19 mouse cellular contexts compared by ENCODE assay signal in genomic region chr1:36062826-36063640, GRCm38 (mm10). TPM values are rescaled to one million over a fixed set of nuclear protein-coding genes. Genes with fewer than 3 reads are reported as not detected.
DNase-seq lines count a peak whose midpoint lies in the region; ATAC-seq lines count a peak whose summit lies in the region.
"Had no signal": no experiment of that assay in that cellular context is flagged by ENCODE, and none has a peak within 500 bp of the region (broad histone marks: within the 10 kb centered on the region; RNA-seq: fewer than 3 reads in every experiment).

No protein-coding gene starts in this region.

- 72% methylated on average over 9 of the region's 9 CpGs for WGBS in forebrain, embryonic 11.5 days
- WGBS in forebrain, embryonic 15.5 days: 72% methylated on average over 9 of the region's 9 CpGs
- WGBS in intestine, embryonic 14.5 days: 83% methylated on average over 9 of the region's 9 CpGs
- 84% methylated on average over 9 of the region's 9 CpGs for WGBS in intestine, embryonic 16.5 days
- 75% methylated on average over 9 of the region's 9 CpGs for WGBS in neural tube, embryonic 15.5 days

- peaks cover 34% of the 10 kb centered on the region for H3K4me1 ChIP-seq in forebrain, embryonic 11.5 days (replicated peaks; ENCODE audit: control insufficient read depth, insufficient read depth, low read length)
- peaks cover 28% of the 10 kb centered on the region for H3K4me1 ChIP-seq in forebrain, embryonic 15.5 days
- peaks cover 3% of the 10 kb centered on the region for H3K4me1 ChIP-seq in intestine, embryonic 14.5 days (replicated peaks; ENCODE audit: control insufficient read depth, insufficient read depth, low read length)
- peaks cover 19% of the 10 kb centered on the region for H3K4me1 ChIP-seq in intestine, embryonic 16.5 days (ENCODE audit: control insufficient read depth, insufficient read depth, low read length)
- peaks cover 31% of the 10 kb centered on the region for H3K4me1 ChIP-seq in neural tube, embryonic 15.5 days

- H3K9ac ChIP-seq in forebrain, embryonic 11.5 days (ENCODE audit: low read length): no peak overlapping the region
- H3K9ac ChIP-seq in forebrain, embryonic 15.5 days (replicated peaks): no peak overlapping the region
- no peak overlapping the region for H3K9ac ChIP-seq in intestine, embryonic 14.5 days (ENCODE audit: low read length)
- no peak overlapping the region for H3K9ac ChIP-seq in intestine, embryonic 16.5 days (ENCODE audit: low read depth, low read length)
- no peak overlapping the region for H3K9ac ChIP-seq in neural tube, embryonic 15.5 days (replicated peaks)
- H3K9ac ChIP-seq: embryonic facial prominence, embryonic 15.5 days; heart, embryonic 15.5 days; hindbrain, embryonic 12.5 days; liver, embryonic 14.5 days had no signal

- no peaks in the 10 kb centered on the region for H3K36me3 ChIP-seq in forebrain, embryonic 11.5 days (ENCODE audit: control insufficient read depth, insufficient read depth, low read length)
- no peaks in the 10 kb centered on the region for H3K36me3 ChIP-seq in forebrain, embryonic 15.5 days
- H3K36me3 ChIP-seq in intestine, embryonic 14.5 days (ENCODE audit: control insufficient read depth, insufficient read depth, low read length): no peaks in the 10 kb centered on the region
- no peaks in the 10 kb centered on the region for H3K36me3 ChIP-seq in intestine, embryonic 16.5 days (ENCODE audit: control insufficient read depth, insufficient read depth, low read length)
- no peaks in the 10 kb centered on the region for H3K36me3 ChIP-seq in neural tube, embryonic 15.5 days
- H3K36me3 ChIP-seq: embryonic facial prominence, embryonic 15.5 days; heart, embryonic 15.5 days; hindbrain, embryonic 12.5 days had no signal

- ATAC-seq in forebrain, embryonic 11.5 days (replicated peaks; ENCODE audit: low FRiP score): no peak
- ATAC-seq in forebrain, embryonic 15.5 days (replicated peaks): no peak
- no peak for ATAC-seq in intestine, embryonic 14.5 days (replicated peaks; ENCODE audit: low FRiP score, low TSS enrichment, low read depth)
- ATAC-seq in intestine, embryonic 16.5 days: no peak
- ATAC-seq in neural tube, embryonic 15.5 days (ENCODE audit: low FRiP score): no peak
- ATAC-seq: forebrain, embryonic 14.5 days had no signal

- H3K27ac ChIP-seq in forebrain, embryonic 11.5 days (ENCODE audit: low read depth, low read length): no peak overlapping the region
- H3K27ac ChIP-seq in forebrain, embryonic 15.5 days (replicated peaks): no peak overlapping the region
- no peak overlapping the region for H3K27ac ChIP-seq in intestine, embryonic 14.5 days (ENCODE audit: low read depth)
- H3K27ac ChIP-seq in intestine, embryonic 16.5 days (ENCODE audit: low read length): no peak overlapping the region
- H3K27ac ChIP-seq in neural tube, embryonic 15.5 days (replicated peaks): no peak overlapping the region
- H3K27ac ChIP-seq: embryonic facial prominence, embryonic 15.5 days; heart, embryonic 15.5 days; hindbrain, embryonic 12.5 days; liver, embryonic 14.5 days had no signal

- DNase-seq in forebrain, embryonic 11.5 days (ENCODE audit: low spot score): peak; percentile 37
- peak; percentile 45 for DNase-seq in intestine, embryonic 14.5 days (ENCODE audit: low spot score)
- DNase-seq in neural tube, embryonic 10.5 days (ENCODE audit: extremely low spot score, low spot score): peak; percentile 15
- DNase-seq in ZHBTc4 (ENCODE audit: low read depth, low spot score): peak; percentile 54
- no peak for DNase-seq in c-Kit-positive CD71-positive TER-119-positive erythroid progenitor cells, embryonic 14.5 days (ENCODE audit: low spot score)
- DNase-seq: cerebellum, adult 18-20 months; gastrocnemius, postnatal 10 days; layer of hippocampus, postnatal 36 days; lung, postnatal 14 days; midbrain, embryonic 14.5 days; right cerebral cortex, postnatal 4 days had no signal

- no peak overlapping the region for H3K4me2 ChIP-seq in forebrain, embryonic 11.5 days (ENCODE audit: low read depth, low read length, severe bottlenecking)
- H3K4me2 ChIP-seq in forebrain, embryonic 15.5 days (replicated peaks): no peak overlapping the region
- H3K4me2 ChIP-seq in intestine, embryonic 14.5 days (ENCODE audit: low read length): no peak overlapping the region
- H3K4me2 ChIP-seq in intestine, embryonic 16.5 days (ENCODE audit: low read depth, low read length): no peak overlapping the region
- H3K4me2 ChIP-seq in neural tube, embryonic 15.5 days: no peak overlapping the region
- H3K4me2 ChIP-seq: embryonic facial prominence, embryonic 15.5 days; heart, embryonic 15.5 days; hindbrain, embryonic 12.5 days had no signal

- no peaks in the 10 kb centered on the region for H3K9me3 ChIP-seq in forebrain, embryonic 11.5 days (ENCODE audit: control insufficient read depth, low read length)
- H3K9me3 ChIP-seq in forebrain, embryonic 15.5 days: no peaks in the 10 kb centered on the region
- H3K9me3 ChIP-seq in intestine, embryonic 14.5 days (ENCODE audit: control insufficient read depth, low read length): no peaks in the 10 kb centered on the region
- no peaks in the 10 kb centered on the region for H3K9me3 ChIP-seq in intestine, embryonic 16.5 days (ENCODE audit: control insufficient read depth, low read length)
- H3K9me3 ChIP-seq in neural tube, embryonic 15.5 days (replicated peaks): no peaks in the 10 kb centered on the region
- H3K9me3 ChIP-seq: embryonic facial prominence, embryonic 15.5 days; heart, embryonic 15.5 days; hindbrain, embryonic 12.5 days had no signal

- H3K4me3 ChIP-seq in forebrain, embryonic 11.5 days (ENCODE audit: low read depth, low read length): no peak overlapping the region
- no peak overlapping the region for H3K4me3 ChIP-seq in forebrain, embryonic 15.5 days
- H3K4me3 ChIP-seq in intestine, embryonic 14.5 days (ENCODE audit: low read depth, low read length): no peak overlapping the region
- H3K4me3 ChIP-seq in intestine, embryonic 16.5 days (ENCODE audit: low read length): no peak overlapping the region
- no peak overlapping the region for H3K4me3 ChIP-seq in neural tube, embryonic 15.5 days (replicated peaks)
- H3K4me3 ChIP-seq: embryonic facial prominence, embryonic 15.5 days; heart, embryonic 15.5 days; hindbrain, embryonic 12.5 days had no signal

- H3K27me3 ChIP-seq in forebrain, embryonic 11.5 days (ENCODE audit: control insufficient read depth, insufficient read depth, low read length): peaks cover 4% of the 10 kb centered on the region; the same call in 1 of the 2 replicates
- no peaks in the 10 kb centered on the region for H3K27me3 ChIP-seq in forebrain, embryonic 15.5 days
- no peaks in the 10 kb centered on the region for H3K27me3 ChIP-seq in intestine, embryonic 14.5 days (replicated peaks; ENCODE audit: control insufficient read depth, insufficient read depth, low read length)
- no peaks in the 10 kb centered on the region for H3K27me3 ChIP-seq in intestine, embryonic 16.5 days (replicated peaks; ENCODE audit: control insufficient read depth, insufficient read depth, low read length)
- H3K27me3 ChIP-seq in neural tube, embryonic 15.5 days (replicated peaks): no peaks in the 10 kb centered on the region
- H3K27me3 ChIP-seq: embryonic facial prominence, embryonic 15.5 days; heart, embryonic 15.5 days had no signal

RNA-seq across cellular contexts. Expression of gene Hs6st1, which starts 5.2 kb away (rescaled TPM):
- polyA plus RNA-seq in forebrain, embryonic 11.5 days (2014; fragmentation: Nextera tagmentation; extraction: Ambion mirVana): 14.9 and 17.3 TPM in 2 replicates
- polyA plus RNA-seq in forebrain, embryonic 15.5 days (2015; fragmentation: Nextera tagmentation; extraction: Ambion mirVana): 9.7 and 16.5 TPM in 2 replicates
- 8.3 and 8.5 TPM in 2 replicates for polyA plus RNA-seq in intestine, embryonic 14.5 days (2014; fragmentation: Nextera tagmentation; extraction: Ambion mirVana)
- polyA plus RNA-seq in intestine, embryonic 16.5 days (2015; fragmentation: Nextera tagmentation; extraction: Ambion mirVana): 3.7 and 4.3 TPM in 2 replicates
- polyA plus RNA-seq in neural tube, embryonic 15.5 days (2015; fragmentation: Nextera tagmentation; extraction: Ambion mirVana): 11.7 and 24.1 TPM in 2 replicates
